Mouse (Mus musculus) small intestine, adult 2 months (tissue): Measurements from ENCODE around the gene Hsf4.

ENCODE experiments used
- CTCF ChIP-seq: fragments of 200-500 bp; IDR thresholded peaks from 2 replicates; pipeline ENCODE4 v1.5.1; 2012; ENCODE audit warnings: low read depth, mild to moderate bottlenecking, control low read depth, inconsistent platforms, low read length, moderate library complexity, mixed read lengths; ENCODE audit not compliant: insufficient replicate concordance, insufficient read length; ENCODE audit errors: extremely low read depth
- POLR2A ChIP-seq: fragments of 200-500 bp; IDR thresholded peaks from 2 replicates; pipeline ENCODE4 v1.6.1; 2012; ENCODE audit warnings: low read depth, mild to moderate bottlenecking, control low read depth, inconsistent platforms, low read length, moderate library complexity

DNA sequence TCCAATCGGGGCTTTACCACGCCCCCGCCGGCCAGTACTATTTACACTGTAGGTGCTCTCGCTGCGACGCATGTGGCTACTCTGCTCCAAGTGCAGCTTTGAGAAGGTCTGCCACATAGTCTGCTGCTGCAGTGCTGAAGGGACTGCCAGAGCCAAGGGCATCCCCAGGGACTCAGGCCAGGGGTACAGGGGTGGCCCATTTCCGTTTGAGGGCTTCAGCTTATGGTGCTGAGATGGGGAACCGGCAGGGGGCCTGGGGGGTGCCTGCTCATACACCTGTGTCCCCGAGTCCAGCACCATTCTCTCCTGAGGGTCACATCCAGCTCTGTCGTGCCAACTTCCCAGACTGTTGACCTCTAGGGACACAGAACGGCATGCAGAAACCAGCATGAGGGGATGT lies 15.9 kb downstream of the Hsf4 start:
- TF ChIP-seq POLR2A (no peak), CTCF (no peak)
